Comparison of ENCODE assay signal across 15 mouse cellular contexts in genomic region chr1:177347208-177347607, GRCm38 (mm10).
A peak's percentile ranks its signal among the peaks of the same experiment; 100 is the strongest.
DNase-seq lines count a peak whose midpoint lies in the region; ATAC-seq and TF ChIP-seq lines count a peak whose summit lies in the region.
"Had no signal": no experiment of that assay in that cellular context is flagged by ENCODE, and none has a peak within 500 bp of the region (broad histone marks: within the 10 kb centered on the region; RNA-seq: fewer than 3 reads in every experiment).

No protein-coding gene starts in this region.

- no peak overlapping the region for H3K9ac ChIP-seq in heart, embryonic 12.5 days
- no peak overlapping the region for H3K9ac ChIP-seq in heart, adult 2 months (ENCODE audit: low read depth, low read length)
- H3K9ac ChIP-seq: liver, embryonic 12.5 days had no signal

- intact Hi-C loops in heart, adult 2 months (cut with DNase I): no loop called here

- WGBS in heart, embryonic 12.5 days: 47% methylated on average over 4 of the region's 4 CpGs
- WGBS in heart, adult 2 months: 49% methylated on average over 4 of the region's 4 CpGs

- TF ChIP-seq POLR2A in heart, adult 2 months (IDR thresholded peaks at IDR 0.05; ENCODE audit: insufficient read depth, low read depth, low read length): no peak
- TF ChIP-seq POLR2A in myocyte (IDR thresholded peaks at IDR 0.05; ENCODE audit: insufficient read length, low read depth): no peak

- no peak for DNase-seq in heart, adult 2 months
- DNase-seq in brain, adult 2 months (ENCODE audit: low read depth, low spot score): peak; percentile 91
- DNase-seq in frontal cortex, postnatal 36 days (ENCODE audit: low spot score in 2 of 2): peak; percentile 76 to 88
- no peak for DNase-seq in spleen, postnatal 10 days (ENCODE audit: low spot score in 2 of 2)
- no peak for DNase-seq in cerebellum, adult 11-12 months
- DNase-seq: B cell, adult 2 months; cerebellum, postnatal 14 days; kidney, adult 2 months; thymus, adult 18-20 months had no signal

- no peaks in the 10 kb centered on the region for H3K27me3 ChIP-seq in heart, embryonic 12.5 days (replicated peaks)
- no peaks in the 10 kb centered on the region for H3K27me3 ChIP-seq in heart, adult 2 months (ENCODE audit: control insufficient read depth, insufficient read depth, low read length)
- H3K27me3 ChIP-seq in myocyte (ENCODE audit: control insufficient read depth, insufficient read depth, insufficient read length): no peaks in the 10 kb centered on the region
- H3K27me3 ChIP-seq: liver, embryonic 12.5 days had no signal

- H3K9me3 ChIP-seq in heart, embryonic 12.5 days (replicated peaks): no peaks in the 10 kb centered on the region
- H3K9me3 ChIP-seq: liver, embryonic 12.5 days had no signal

- no peak overlapping the region for H3K4me3 ChIP-seq in heart, embryonic 12.5 days
- H3K4me3 ChIP-seq in heart, adult 2 months: no peak overlapping the region
- no peak overlapping the region for H3K4me3 ChIP-seq in myocyte
- H3K4me3 ChIP-seq: liver, embryonic 12.5 days; megakaryocyte, embryonic 14.5 days had no signal

- H3K36me3 ChIP-seq in heart, embryonic 12.5 days: no peaks in the 10 kb centered on the region
- no peaks in the 10 kb centered on the region for H3K36me3 ChIP-seq in heart, adult 2 months (ENCODE audit: control insufficient read depth, insufficient read depth, low read length)
- no peaks in the 10 kb centered on the region for H3K36me3 ChIP-seq in myocyte (ENCODE audit: control insufficient read depth, insufficient read depth)
- H3K36me3 ChIP-seq: liver, embryonic 12.5 days had no signal

- TF ChIP-seq EP300 in heart, adult 2 months (IDR thresholded peaks at IDR 0.05; ENCODE audit: insufficient read depth, low read depth, low read length): no peak

- peaks cover 15% of the 10 kb centered on the region for H3K4me1 ChIP-seq in heart, embryonic 12.5 days (replicated peaks)
- no peaks in the 10 kb centered on the region; the same call in 1 of the 2 replicates for H3K4me1 ChIP-seq in heart, adult 2 months (ENCODE audit: control insufficient read depth, insufficient read depth, low read length)
- H3K4me1 ChIP-seq: liver, embryonic 12.5 days had no signal

- no peak overlapping the region for H3K4me2 ChIP-seq in heart, embryonic 12.5 days
- peak overlapping the region; percentile 6 for H3K4me2 ChIP-seq in myocyte (ENCODE audit: low read depth)
- H3K4me2 ChIP-seq: liver, embryonic 12.5 days had no signal

- 0 out of 2 replicates have a peak overlapping the region, but pooled peaks have one; percentile 8 for H3K27ac ChIP-seq in heart, embryonic 12.5 days (ENCODE audit: poor library complexity, severe bottlenecking)
- H3K27ac ChIP-seq in heart, adult 2 months: no peak overlapping the region
- H3K27ac ChIP-seq: hindbrain, postnatal 0 days; liver, embryonic 12.5 days had no signal

- H3K79me2 ChIP-seq in heart, adult 2 months (replicated peaks; ENCODE audit: control insufficient read depth, insufficient read depth, low read length): no peaks in the 10 kb centered on the region
- H3K79me2 ChIP-seq in myocyte (ENCODE audit: control insufficient read depth, insufficient read depth): no peaks in the 10 kb centered on the region

- no peak overlapping the region for H3ac ChIP-seq in myocyte (ENCODE audit: control insufficient read depth, insufficient read length)

- ATAC-seq in heart, embryonic 12.5 days (ENCODE audit: insufficient number of reproducible peaks, low FRiP score): no peak
- no peak for ATAC-seq in erythroblast, adult 5-6 weeks (replicated peaks; ENCODE audit: low FRiP score, poor library complexity, severe bottlenecking)
- ATAC-seq: hindbrain, postnatal 0 days; liver, embryonic 12.5 days had no signal

- TF ChIP-seq CTCF in heart, adult 2 months (IDR thresholded peaks at IDR 0.05): no peak

TF ChIP-seq in myocyte, 11 proteins besides CTCF, POLR2A, EP300 and RAD21:
- TF ChIP-seq MYOG (IDR thresholded peaks at IDR 0.05; ENCODE audit: control insufficient read depth in 1 of 3, insufficient read depth in 1 of 3, insufficient read length in 2 of 3, low read depth in 2 of 3) (no peak), REST (IDR thresholded peaks at IDR 0.05; ENCODE audit: insufficient read depth, insufficient read length) (no peak), SRF (IDR thresholded peaks at IDR 0.05; ENCODE audit: control insufficient read depth, insufficient read length, low read depth) (no peak), TCF12 (IDR thresholded peaks at IDR 0.05; ENCODE audit: insufficient read depth, poor library complexity, severe bottlenecking) (no peak), POLR2AphosphoS2 (IDR thresholded peaks at IDR 0.05; ENCODE audit: insufficient read length, low read depth) (no peak), CEBPB (IDR thresholded peaks at IDR 0.05; ENCODE audit: insufficient read depth, poor library complexity, severe bottlenecking) (no peak), TCF3 (IDR thresholded peaks at IDR 0.05; ENCODE audit: insufficient read length, low read depth) (no peak), E2F4 (IDR thresholded peaks at IDR 0.05; ENCODE audit: insufficient read depth) (no peak), MAX (IDR thresholded peaks at IDR 0.05; ENCODE audit: low read depth) (no peak), USF1 (IDR thresholded peaks at IDR 0.05; ENCODE audit: low read depth) (no peak), MYOD1 (IDR thresholded peaks at IDR 0.05; ENCODE audit: control insufficient read depth in 1 of 3, insufficient read length in 2 of 3, low read depth in 2 of 3) (no peak)
TF ChIP-seq in myocyte: peak in this region for 0.

Comparison
In these comparisons a context has a peak if more than half of its experiments do, and no peak if none do; other contexts are left out.
1. DNase-seq: peak in brain, adult 2 months (single experiment) and frontal cortex, postnatal 36 days (2 of 2); none in heart, adult 2 months (0 of 2), spleen, postnatal 10 days (0 of 2) and cerebellum, adult 11-12 months (single experiment).